Mouse (Mus musculus) limb, embryonic 13.5 days (tissue): Measurements from ENCODE around the gene Fam219a. TPM values are rescaled to one million over a fixed set of nuclear protein-coding genes. Genes with fewer than 3 reads are reported as not detected.

ENCODE experiments used
- ATAC-seq: fragments of 200-750 bp; cut with Nextera tagmentation; 2 replicates; pipeline ENCODE4 v1.8.0; 2017; ENCODE audit warnings: low read depth, moderate number of reproducible peaks, moderate TSS enrichment; ENCODE audit not compliant: low FRiP score
- H3K27ac ChIP-seq: fragments of 300-500 bp; sonication (generic); 2 replicates; pipeline ENCODE4 v1.5.1; 2015; ENCODE audit warnings: inconsistent platforms, mild to moderate bottlenecking, moderate library complexity
- H3K27me3 ChIP-seq: fragments of 300-500 bp; sonication (generic); 2 replicates; pipeline ENCODE4 v1.6.1; 2015; ENCODE audit warnings: mild to moderate bottlenecking, inconsistent platforms
- H3K36me3 ChIP-seq: fragments of 300-500 bp; sonication (generic); 2 replicates; pipeline ENCODE4 v1.6.1; 2015; ENCODE audit warnings: inconsistent platforms, mild to moderate bottlenecking, moderate library complexity
- H3K4me1 ChIP-seq: fragments of 300-500 bp; sonication (generic); 2 replicates; pipeline ENCODE4 v1.6.1; 2015; ENCODE audit warnings: inconsistent platforms
- H3K4me2 ChIP-seq: fragments of 300-500 bp; sonication (generic); replicated peaks from 2 replicates; pipeline ENCODE4 v1.6.1; 2015; ENCODE audit warnings: inconsistent platforms, mild to moderate bottlenecking, moderate library complexity
- H3K4me3 ChIP-seq: fragments of 300-500 bp; sonication (generic); 2 replicates; pipeline ENCODE4 v1.5.1; 2015; ENCODE audit warnings: moderate library complexity, mild to moderate bottlenecking, inconsistent platforms
- H3K9ac ChIP-seq: fragments of 300-500 bp; sonication (generic); 2 replicates; pipeline ENCODE4 v1.6.1; 2015; ENCODE audit warnings: mild to moderate bottlenecking, inconsistent platforms
- H3K9me3 ChIP-seq: fragments of 300-500 bp; sonication (generic); 2 replicates; pipeline ENCODE4 v1.6.1; 2016; ENCODE audit warnings: inconsistent platforms
- WGBS: fragments of 180-500 bp; shearing (Covaris S2); methylation state at CpG from one replicate; pipeline ENCODE4 v1.1.7; 2015; 5-methylcytosine and 5-hydroxymethylcytosine counted together
- polyA plus RNA-seq: library from polyadenylated mRNA; unstranded; fragments of >200 nt; fragmentation: Nextera tagmentation; extraction: Ambion mirVana; gene quantifications from 2 replicates; pipeline ENCODE4 v1.2.1, GENCODE M21; 2015

Gene Fam219a
- polyA plus RNA-seq, 1 experiment from 2014 or later, result 2.0 TPM

GRCm38 (mm10) chr4:41480254-41480653 is 89.1 kb downstream of the Fam219a start:
- H3K9me3 ChIP-seq, result 0 out of 2 replicates have a peak, but pooled peaks cover 3% of the 10 kb centered on the region
- no peak for ATAC-seq

DNA sequence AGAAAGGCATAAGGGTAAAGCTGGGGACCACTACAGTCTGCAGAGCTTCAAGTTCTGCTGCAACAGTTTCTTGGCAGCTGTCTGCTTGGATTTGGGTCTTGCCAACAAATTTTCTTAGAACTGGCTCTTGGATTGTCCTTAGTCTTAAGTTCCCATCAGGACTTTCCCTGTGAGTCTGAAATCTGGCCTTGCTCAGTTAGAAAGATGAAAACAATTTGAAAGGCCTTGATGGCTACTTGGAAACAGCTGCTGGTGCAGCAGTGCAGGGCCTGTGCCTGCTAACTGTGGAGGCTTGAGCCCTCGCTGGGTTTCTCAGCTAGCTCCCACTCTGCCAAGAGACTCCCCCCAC is 89.9 kb downstream of the Fam219a start:
- 0 out of 2 replicates have a peak, but pooled peaks cover 3% of the 10 kb centered on the region for H3K9me3 ChIP-seq
- peaks cover 20% of the 10 kb centered on the region for H3K27me3 ChIP-seq
- no peak overlapping the region for H3K9ac ChIP-seq
- H3K4me3 ChIP-seq, result no peak overlapping the region
- peaks cover 19% of the 10 kb centered on the region for H3K4me1 ChIP-seq
- peaks cover 16% of the 10 kb centered on the region; the same call in 1 of the 2 replicates for H3K36me3 ChIP-seq
- H3K27ac ChIP-seq, result peak overlapping the region; percentile 2; the same call in 1 of the 2 replicates
- ATAC-seq, result no peak
- H3K4me2 ChIP-seq, result no peak overlapping the region
- 35% methylated on average over 1 of the region's 1 CpGs for WGBS

More at GRCm38 (mm10) chr4:41480254-41480653, 89.1 kb downstream of the Fam219a start:
- peaks cover 16% of the 10 kb centered on the region; the same call in 1 of the 2 replicates for H3K36me3 ChIP-seq
- H3K9ac ChIP-seq, result no peak overlapping the region
- no peak overlapping the region for H3K4me3 ChIP-seq
- peaks cover 20% of the 10 kb centered on the region for H3K27me3 ChIP-seq
- H3K4me1 ChIP-seq, result peaks cover 19% of the 10 kb centered on the region
- H3K4me2 ChIP-seq, result no peak overlapping the region
- no peak overlapping the region for H3K27ac ChIP-seq
- WGBS, result 82% methylated on average over 8 of the region's 8 CpGs

DNA sequence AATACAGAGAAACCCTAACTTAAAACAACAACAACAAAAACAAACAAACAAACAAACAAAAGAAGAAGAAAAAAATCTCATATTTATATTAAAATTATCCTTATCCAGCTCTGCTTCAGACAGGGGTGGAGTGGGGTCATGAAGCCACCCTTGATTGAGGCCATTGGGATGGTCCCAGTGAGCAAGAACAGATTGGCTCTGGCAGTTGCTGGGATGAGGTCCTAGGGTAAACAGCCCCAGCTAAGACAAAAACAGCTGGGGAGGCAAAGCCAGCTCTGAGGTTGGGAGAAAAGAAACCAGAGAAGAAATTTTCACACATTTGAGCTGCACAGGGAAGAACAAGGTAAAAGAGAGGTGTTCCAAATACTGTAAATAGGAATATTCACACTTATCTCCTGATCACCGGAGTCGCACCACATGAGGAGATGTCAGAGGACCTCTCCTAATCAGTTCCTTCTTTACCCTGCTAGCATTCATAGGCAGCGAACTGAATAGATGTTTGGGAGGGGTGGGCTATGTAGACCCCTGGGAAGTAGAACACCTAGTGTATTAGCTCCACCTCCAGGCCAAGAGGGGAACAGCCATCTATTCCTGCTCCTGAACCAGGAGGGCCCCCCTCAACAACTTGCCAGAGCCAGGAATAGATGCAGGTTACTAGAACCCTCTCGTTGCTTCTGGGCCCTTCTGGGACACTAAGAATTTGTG is 90.4 kb downstream of the Fam219a start:
- H3K9ac ChIP-seq, result no peak overlapping the region
- H3K4me3 ChIP-seq, result no peak overlapping the region
- 0 out of 2 replicates have a peak, but pooled peaks cover 3% of the 10 kb centered on the region for H3K9me3 ChIP-seq
- H3K27me3 ChIP-seq, result peaks cover 20% of the 10 kb centered on the region
- no peak overlapping the region for H3K4me2 ChIP-seq
- H3K4me1 ChIP-seq, result peaks cover 19% of the 10 kb centered on the region
- H3K27ac ChIP-seq, result no peak overlapping the region; the same call in 1 of the 2 replicates
- H3K36me3 ChIP-seq, result peaks cover 16% of the 10 kb centered on the region; the same call in 1 of the 2 replicates
- 68% methylated on average over 4 of the region's 4 CpGs for WGBS
- ATAC-seq, result peak; percentile 28; the same call in 1 of the 2 replicates

- Histone ChIP-seq H3K4me3 (no peak overlapping the region), H3K4me2 (no peak overlapping the region), H3K27me3 (peaks cover 13% of the 10 kb centered on the region), H3K9ac (no peak overlapping the region), H3K27ac (no peak overlapping the region), H3K4me1 (peaks cover 19% of the 10 kb centered on the region), H3K9me3 (no peaks in the 10 kb centered on the region), H3K36me3 (peaks cover 20% of the 10 kb centered on the region; the same call in 1 of the 2 replicates)
- no peak for ATAC-seq
- 79% methylated on average over 9 of the region's 9 CpGs for WGBS
Measured at GRCm38 (mm10) chr4:41477648-41478160, 91.6 kb downstream of the Fam219a start.

- WGBS, result 89% methylated on average over 1 of the region's 1 CpGs
- Histone ChIP-seq H3K4me3 (no peak overlapping the region), H3K27ac (no peak overlapping the region; the same call in 1 of the 2 replicates), H3K9me3 (no peaks in the 10 kb centered on the region), H3K4me2 (no peak overlapping the region), H3K9ac (peak overlapping the region; percentile 1; the same call in 1 of the 2 replicates), H3K4me1 (peaks cover 23% of the 10 kb centered on the region), H3K36me3 (peaks cover 4% of the 10 kb centered on the region; the same call in 1 of the 2 replicates), H3K27me3 (no peaks in the 10 kb centered on the region)
- no peak for ATAC-seq
Measured at GRCm38 (mm10) chr4:41471384-41471689, 98.0 kb downstream of the Fam219a start.

DNA sequence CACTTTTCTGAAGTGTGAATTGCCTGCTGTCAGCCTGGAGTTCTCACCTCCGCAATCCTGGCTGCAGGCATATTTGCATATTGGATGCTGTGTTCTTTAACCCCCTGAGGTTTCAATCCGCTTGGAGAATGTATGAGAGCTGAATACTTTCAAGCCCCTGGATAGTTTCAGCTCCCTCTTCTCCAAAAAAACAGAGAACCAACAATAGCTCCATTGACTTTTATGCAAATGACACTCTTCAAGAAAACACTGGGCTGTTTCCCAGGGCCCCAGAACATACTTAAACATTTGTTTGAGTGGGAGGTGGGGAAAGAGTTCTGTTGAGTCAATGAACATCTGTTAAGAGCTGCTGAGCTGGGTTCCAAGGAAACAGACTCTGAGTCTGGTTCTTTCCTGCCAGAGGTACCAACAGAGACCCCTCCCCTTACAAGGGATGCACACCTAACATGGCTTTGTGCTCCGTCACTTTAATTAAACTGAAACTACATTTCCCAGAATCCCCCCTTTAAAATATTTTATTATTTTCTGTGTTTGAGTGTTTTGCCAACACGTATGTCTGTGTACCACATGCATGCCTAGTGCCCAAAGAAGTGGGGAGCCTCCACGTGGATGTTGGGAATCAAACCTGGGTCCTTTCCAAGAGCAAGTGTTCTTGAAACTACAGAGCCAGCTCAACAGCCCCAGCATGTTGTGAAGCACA is 98.5 kb downstream of the Fam219a start:
- no peak overlapping the region; the same call in 1 of the 2 replicates for H3K27ac ChIP-seq
- H3K4me2 ChIP-seq, result 0 out of 2 replicates have a peak overlapping the region, but pooled peaks have one; percentile 11
- peaks cover 4% of the 10 kb centered on the region; the same call in 1 of the 2 replicates for H3K36me3 ChIP-seq
- WGBS, result 43% methylated on average over 5 of the region's 5 CpGs
- H3K9ac ChIP-seq, result peak overlapping the region; percentile 1; the same call in 1 of the 2 replicates
- no peak for ATAC-seq
- no peaks in the 10 kb centered on the region for H3K9me3 ChIP-seq
- no peaks in the 10 kb centered on the region for H3K27me3 ChIP-seq
- H3K4me3 ChIP-seq, result no peak overlapping the region
- peaks cover 23% of the 10 kb centered on the region for H3K4me1 ChIP-seq

DNA sequence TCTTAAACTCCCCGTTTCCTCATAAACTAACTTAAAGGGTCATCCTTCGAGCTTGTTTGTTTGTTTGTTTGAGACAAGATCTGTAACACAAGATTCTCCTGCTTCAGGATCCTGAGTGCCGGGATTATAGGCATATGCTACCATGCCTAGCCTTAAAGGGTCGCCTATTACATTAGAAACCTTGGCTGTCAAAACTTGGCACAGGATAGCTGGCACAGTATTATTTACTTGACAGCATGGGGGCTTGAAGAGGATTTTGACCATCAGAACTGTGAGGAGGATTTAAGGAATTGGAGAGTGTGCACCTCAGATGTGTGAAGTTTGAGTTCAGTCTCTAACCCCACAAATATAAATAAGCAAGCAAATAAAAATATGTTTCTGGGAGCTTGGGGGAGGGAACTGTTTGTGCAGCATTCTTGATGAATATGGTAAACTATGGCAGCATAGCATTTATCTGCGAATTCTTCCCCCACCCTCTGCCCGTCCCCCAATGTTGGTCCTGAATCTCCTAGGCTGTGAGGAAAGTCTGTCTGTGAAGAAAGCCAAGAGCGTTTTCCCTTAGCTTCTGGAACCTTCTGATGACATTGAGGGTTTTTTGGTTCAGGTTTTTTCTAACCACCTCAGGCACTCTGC is 99.2 kb downstream of the Fam219a start:
- no peak overlapping the region for H3K27ac ChIP-seq
- ATAC-seq, result no peak
- H3K27me3 ChIP-seq, result no peaks in the 10 kb centered on the region
- no peak overlapping the region for H3K4me2 ChIP-seq
- peaks cover 27% of the 10 kb centered on the region for H3K4me1 ChIP-seq
- H3K9me3 ChIP-seq, result no peaks in the 10 kb centered on the region
- no peak overlapping the region for H3K9ac ChIP-seq
- WGBS, result 56% methylated on average over 7 of the region's 7 CpGs
- no peak overlapping the region for H3K4me3 ChIP-seq
- peaks cover 4% of the 10 kb centered on the region; the same call in 1 of the 2 replicates for H3K36me3 ChIP-seq

DNA sequence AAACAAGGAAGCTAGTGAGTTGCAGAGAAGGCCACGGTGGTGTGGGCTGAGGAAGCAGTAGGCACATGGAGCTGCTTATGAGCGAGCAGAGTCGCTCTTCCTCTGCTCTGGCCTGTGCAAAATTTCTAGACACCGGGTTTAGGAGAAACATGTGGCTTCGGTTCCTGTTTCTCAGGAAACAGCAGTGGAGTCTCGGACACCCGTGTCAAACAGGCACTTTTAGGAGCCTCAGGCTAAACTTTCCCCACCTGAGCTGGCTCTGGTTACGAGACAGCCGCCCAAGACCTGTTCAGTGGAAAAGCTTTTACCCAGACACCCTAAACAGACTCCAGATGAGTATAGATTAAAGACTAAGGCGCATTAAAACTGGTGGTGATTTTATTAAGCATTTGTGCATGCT is 100.1 kb downstream of the Fam219a start:
- ATAC-seq, result no peak
- WGBS, result 30% methylated on average over 10 of the region's 10 CpGs
- peaks cover 4% of the 10 kb centered on the region; the same call in 1 of the 2 replicates for H3K36me3 ChIP-seq
- H3K9ac ChIP-seq, result no peak overlapping the region
- no peaks in the 10 kb centered on the region for H3K9me3 ChIP-seq
- no peak overlapping the region for H3K4me2 ChIP-seq
- H3K27ac ChIP-seq, result no peak overlapping the region
- H3K4me1 ChIP-seq, result peaks cover 27% of the 10 kb centered on the region
- no peaks in the 10 kb centered on the region for H3K27me3 ChIP-seq
- H3K4me3 ChIP-seq, result no peak overlapping the region

GRCm38 (mm10) chr4:41468396-41469080 is 100.8 kb downstream of the Fam219a start:
- peaks cover 33% of the 10 kb centered on the region for H3K4me1 ChIP-seq
- no peak for ATAC-seq
- H3K4me3 ChIP-seq, result no peak overlapping the region
- no peaks in the 10 kb centered on the region for H3K9me3 ChIP-seq
- peaks cover under 1% of the 10 kb centered on the region; the same call in 1 of the 2 replicates for H3K36me3 ChIP-seq
- H3K27me3 ChIP-seq, result no peaks in the 10 kb centered on the region
- no peak overlapping the region for H3K27ac ChIP-seq
- H3K9ac ChIP-seq, result no peak overlapping the region
- no peak overlapping the region for H3K4me2 ChIP-seq
- 57% methylated on average over 17 of the region's 17 CpGs for WGBS
